Mouse (Mus musculus): ENCODE measurements at regions not wholly inside any gene's neighbourhood (a gene's known extent, or its start where the extent isn't known, plus 50 kb on each side); places are given as distances from the start of the nearest gene placed in this dataset.

DNA sequence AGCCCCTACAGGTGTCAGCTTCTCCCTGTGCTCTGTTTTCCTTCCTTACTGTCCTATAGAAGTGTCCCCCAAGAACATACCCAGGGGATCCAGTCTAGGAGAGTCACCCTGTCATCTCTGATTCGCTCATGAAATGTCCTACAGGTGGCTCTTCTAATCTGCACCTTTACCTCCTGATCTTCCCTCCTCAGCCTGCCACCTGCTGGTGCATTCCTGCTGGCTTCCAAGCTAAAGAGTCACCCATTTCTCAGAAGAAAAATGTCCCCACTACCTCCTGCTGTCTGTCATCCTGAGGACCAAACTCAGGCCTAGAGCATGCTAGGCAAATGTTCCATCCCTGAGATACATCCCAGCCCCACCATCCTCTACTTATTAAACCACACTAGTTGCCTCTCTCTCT is 115.6 kb upstream of the Tox3 start:
- Histone ChIP-seq H3K4me3 (ENCODE audit: low read length) (no peak overlapping the region), H3K27ac (ENCODE audit: low read length) (no peak overlapping the region), H3K9ac (ENCODE audit: low read depth, low read length) (no peak overlapping the region), H3K4me1 (ENCODE audit: control insufficient read depth, insufficient read depth, low read length) (no peaks in the 10 kb centered on the region), H3K4me2 (ENCODE audit: low read depth, low read length) (no peak overlapping the region), H3K27me3 (replicated peaks; ENCODE audit: control insufficient read depth, insufficient read depth, low read length) (no peaks in the 10 kb centered on the region), H3K36me3 (ENCODE audit: control insufficient read depth, insufficient read depth, low read length) (no peaks in the 10 kb centered on the region), H3K9me3 (ENCODE audit: control insufficient read depth, low read length) (no peaks in the 10 kb centered on the region)
- WGBS, result 40% methylated on average over 1 of the region's 1 CpGs
- no peak for ATAC-seq

DNA sequence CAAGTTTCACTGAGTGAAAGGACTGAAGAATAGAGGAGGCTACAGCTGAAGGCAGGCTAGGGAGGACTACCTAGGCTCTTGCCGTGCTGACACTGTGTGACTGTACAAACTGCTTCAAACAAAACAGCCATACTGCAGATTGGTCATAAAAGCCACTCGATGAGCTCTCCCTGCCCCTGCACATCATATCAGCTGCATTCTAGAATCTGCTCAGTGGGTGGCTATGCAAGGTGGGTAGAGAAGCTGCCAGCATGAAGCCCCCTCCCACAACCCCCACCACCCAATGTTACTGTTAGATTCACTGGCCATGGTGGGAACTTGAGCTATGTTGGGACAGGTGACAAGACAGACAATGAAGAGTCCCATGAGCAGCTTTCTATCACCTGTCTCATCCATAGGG is 107.2 kb upstream of the Tox3 start:
- H3K9ac ChIP-seq (ENCODE audit: low read depth, low read length), result no peak overlapping the region
- 83% methylated on average over 2 of the region's 2 CpGs for WGBS
- H3K4me3 ChIP-seq (ENCODE audit: low read length), result no peak overlapping the region
- ATAC-seq, result no peak
- H3K9me3 ChIP-seq (ENCODE audit: control insufficient read depth, low read length), result no peaks in the 10 kb centered on the region
- H3K4me2 ChIP-seq (ENCODE audit: low read depth, low read length), result no peak overlapping the region
- H3K27me3 ChIP-seq (replicated peaks; ENCODE audit: control insufficient read depth, insufficient read depth, low read length), result no peaks in the 10 kb centered on the region
- no peaks in the 10 kb centered on the region for H3K4me1 ChIP-seq (ENCODE audit: control insufficient read depth, insufficient read depth, low read length)
- H3K36me3 ChIP-seq (ENCODE audit: control insufficient read depth, insufficient read depth, low read length), result no peaks in the 10 kb centered on the region
- no peak overlapping the region for H3K27ac ChIP-seq (ENCODE audit: low read length)

DNA sequence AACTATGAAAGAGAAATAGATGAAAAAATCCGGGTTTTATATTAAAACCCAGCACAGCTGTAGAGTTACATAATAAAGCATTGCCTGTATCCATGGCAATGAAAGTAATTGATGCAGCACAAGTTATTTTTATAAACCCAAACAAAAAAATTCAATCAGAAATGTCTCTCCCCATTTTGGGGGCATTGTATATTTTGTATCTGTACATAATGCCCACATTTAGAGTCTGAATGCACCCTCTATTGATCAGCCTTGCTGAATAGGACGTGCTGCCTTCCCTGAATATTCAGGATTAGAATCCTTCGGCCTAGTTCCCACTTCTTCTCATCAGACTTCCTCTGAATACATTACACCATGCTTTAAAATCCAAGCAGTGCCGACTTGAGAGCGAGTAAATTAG is 106.0 kb upstream of the Tox3 start:
- 80% methylated on average over 5 of the region's 5 CpGs for WGBS
- ATAC-seq, result no peak
- no peaks in the 10 kb centered on the region for H3K4me1 ChIP-seq (ENCODE audit: control insufficient read depth, insufficient read depth, low read length)

DNA sequence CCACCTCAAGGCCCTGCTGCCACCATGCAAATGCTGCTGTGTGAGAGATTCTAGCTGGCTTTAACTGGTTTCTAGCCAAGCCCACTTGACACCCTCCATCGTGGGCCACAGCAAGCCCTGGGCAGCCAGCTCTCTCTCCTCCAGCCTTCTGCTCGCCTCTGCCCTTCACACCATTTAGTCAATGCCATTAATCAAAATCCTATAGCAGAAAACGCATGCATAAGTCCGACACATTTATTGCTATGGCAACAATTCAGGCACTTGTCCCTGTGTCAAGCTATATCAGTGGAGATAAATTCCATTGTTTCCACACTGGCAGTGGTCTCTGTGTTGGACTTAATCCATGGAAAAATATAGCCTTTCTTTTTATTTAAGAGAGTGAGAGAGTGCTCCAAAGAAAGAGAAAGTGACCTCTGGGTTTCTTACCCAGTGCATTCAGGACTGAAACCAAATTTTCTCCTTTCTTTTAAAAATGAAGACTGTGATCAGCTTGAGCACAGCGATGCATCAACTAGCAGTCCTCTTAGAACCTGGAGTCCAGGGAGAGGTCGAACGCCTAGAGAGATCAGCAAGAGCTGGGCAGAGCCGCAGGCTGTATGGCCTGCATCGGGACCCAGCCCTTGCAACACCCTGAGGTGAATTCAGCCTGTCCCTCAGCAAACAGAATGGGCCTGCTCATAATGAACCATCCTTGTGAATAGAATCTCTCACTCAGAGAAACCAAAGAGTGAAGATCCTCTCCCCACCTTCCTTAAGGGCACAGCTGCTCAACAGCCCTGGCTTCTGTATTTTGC is 93.1 kb upstream of the Tox3 start:
- no peaks in the 10 kb centered on the region for H3K4me1 ChIP-seq (ENCODE audit: control insufficient read depth, insufficient read depth, low read length)
- no peak for ATAC-seq
- H3K36me3 ChIP-seq (ENCODE audit: control insufficient read depth, insufficient read depth, low read length), result no peaks in the 10 kb centered on the region
- H3K4me2 ChIP-seq (ENCODE audit: low read depth, low read length), result no peak overlapping the region
- no peak overlapping the region for H3K27ac ChIP-seq (ENCODE audit: low read length)
- H3K27me3 ChIP-seq (replicated peaks; ENCODE audit: control insufficient read depth, insufficient read depth, low read length), result no peaks in the 10 kb centered on the region
- no peak overlapping the region for H3K4me3 ChIP-seq (ENCODE audit: low read length)
- no peak overlapping the region for H3K9ac ChIP-seq (ENCODE audit: low read depth, low read length)
- 58% methylated on average over 9 of the region's 9 CpGs for WGBS
- peaks cover 3% of the 10 kb centered on the region; the same call in 1 of the 2 replicates for H3K9me3 ChIP-seq (ENCODE audit: control insufficient read depth, low read length)

More for the DNA sequence above, 106.0 kb upstream of the Tox3 start:
- H3K4me3 ChIP-seq (ENCODE audit: low read length), result no peak overlapping the region
- H3K27me3 ChIP-seq (replicated peaks; ENCODE audit: control insufficient read depth, insufficient read depth, low read length), result no peaks in the 10 kb centered on the region
- no peak overlapping the region for H3K9ac ChIP-seq (ENCODE audit: low read depth, low read length)
- H3K9me3 ChIP-seq (ENCODE audit: control insufficient read depth, low read length), result no peaks in the 10 kb centered on the region
- no peak overlapping the region for H3K27ac ChIP-seq (ENCODE audit: low read length)
- no peaks in the 10 kb centered on the region for H3K36me3 ChIP-seq (ENCODE audit: control insufficient read depth, insufficient read depth, low read length)
- no peak overlapping the region for H3K4me2 ChIP-seq (ENCODE audit: low read depth, low read length)

DNA sequence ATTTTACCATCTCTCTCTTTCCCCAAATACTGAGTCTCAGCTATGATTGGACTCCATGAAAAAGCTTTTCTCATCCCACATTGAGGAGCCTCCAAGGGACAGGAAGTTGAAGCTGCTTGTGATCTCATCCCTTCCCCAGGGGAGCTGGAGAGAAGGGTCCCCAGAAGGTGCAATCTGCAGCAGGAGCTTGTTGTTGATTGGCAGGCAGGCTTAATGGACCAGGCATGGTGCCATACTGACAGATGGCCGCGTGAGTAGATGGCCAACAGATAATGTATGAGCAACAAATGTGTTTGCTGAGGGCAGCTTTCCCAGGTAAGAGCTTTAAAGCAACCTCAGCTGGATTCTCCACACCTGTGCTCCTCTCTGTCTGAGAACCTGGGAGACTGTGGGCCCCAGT is 65.9 kb upstream of the Tox3 start:
- 69% methylated on average over 2 of the region's 2 CpGs for WGBS
- no peaks in the 10 kb centered on the region for H3K27me3 ChIP-seq (replicated peaks; ENCODE audit: control insufficient read depth, insufficient read depth, low read length)
- H3K4me3 ChIP-seq (ENCODE audit: low read length), result no peak overlapping the region
- H3K4me1 ChIP-seq (ENCODE audit: control insufficient read depth, insufficient read depth, low read length), result no peaks in the 10 kb centered on the region
- no peaks in the 10 kb centered on the region for H3K36me3 ChIP-seq (ENCODE audit: control insufficient read depth, insufficient read depth, low read length)
- H3K9me3 ChIP-seq (ENCODE audit: control insufficient read depth, low read length), result no peaks in the 10 kb centered on the region
- ATAC-seq, result no peak
- no peak overlapping the region for H3K9ac ChIP-seq (ENCODE audit: low read depth, low read length)
- no peak overlapping the region for H3K4me2 ChIP-seq (ENCODE audit: low read depth, low read length)
- no peak overlapping the region for H3K27ac ChIP-seq (ENCODE audit: low read length)

Measured in intestine, embryonic 16.5 days (tissue).